Mouse (Mus musculus) hindbrain, postnatal 0 days (tissue): ENCODE data around the gene Eno2. TPM values are rescaled to one million over a fixed set of nuclear protein-coding genes. Genes with fewer than 3 reads are reported as not detected.
A peak's percentile ranks its signal among the peaks of the same experiment; 100 is the strongest.

Experiments used
- ATAC-seq: fragments of 200-750 bp; cut with Nextera tagmentation; 2 replicates; pipeline ENCODE4 v1.8.0; 2017; ENCODE audit warnings: mild to moderate bottlenecking, moderate TSS enrichment, moderate library complexity
- DNase-seq: peaks from one replicate; pipeline ENCODE4 v3.0.0-alpha.2; 2015; ENCODE audit warnings: low spot score
- H3K27ac ChIP-seq: fragments of 300-500 bp; sonication (generic); 2 replicates; pipeline ENCODE4 v1.5.1; 2014; ENCODE audit warnings: mild to moderate bottlenecking
- H3K27me3 ChIP-seq: fragments of 300-500 bp; sonication (generic); 2 replicates; pipeline ENCODE4 v1.6.1; 2014; ENCODE audit warnings: low read length, mixed read lengths; ENCODE audit not compliant: insufficient read depth
- H3K36me3 ChIP-seq: fragments of 300-500 bp; sonication (generic); 2 replicates; pipeline ENCODE4 v1.6.1; 2014; ENCODE audit warnings: low read length, mixed read lengths; ENCODE audit not compliant: insufficient read depth
- H3K4me1 ChIP-seq: fragments of 300-500 bp; sonication (generic); 2 replicates; pipeline ENCODE4 v1.6.1; 2014; ENCODE audit warnings: antibody characterized with exemption, low read length, mixed read lengths; ENCODE audit not compliant: insufficient read depth
- H3K4me2 ChIP-seq: fragments of 300-500 bp; sonication (generic); 2 replicates; pipeline ENCODE4 v1.6.1; 2014; ENCODE audit warnings: low read depth, mild to moderate bottlenecking, low read length, moderate library complexity, mixed read lengths
- H3K4me3 ChIP-seq: fragments of 300-500 bp; sonication (generic); 2 replicates; pipeline ENCODE4 v1.5.1; 2014; ENCODE audit warnings: low read length
- H3K9ac ChIP-seq: fragments of 300-500 bp; sonication (generic); replicated peaks from 2 replicates; pipeline ENCODE4 v1.6.1; 2014; ENCODE audit warnings: mild to moderate bottlenecking, low read length, moderate library complexity, mixed read lengths
- H3K9me3 ChIP-seq: fragments of 300-500 bp; sonication (generic); 2 replicates; pipeline ENCODE4 v1.6.1; 2016; ENCODE audit warnings: low read length, mixed read lengths
- CTCF ChIP-seq: IDR thresholded peaks from 2 replicates; pipeline ENCODE4 v1.5.1; 2016; ENCODE audit warnings: antibody characterized with exemption, control low read depth, low read depth
- WGBS: fragments of 180-500 bp; shearing (Covaris S2); extraction: QIAGEN DNeasy Blood & Tissue Kit; methylation state at CpG from one replicate; pipeline ENCODE4 v1.1.7; 2014; 5-methylcytosine and 5-hydroxymethylcytosine counted together
- polyA plus RNA-seq: library from polyadenylated mRNA; unstranded; fragments of >200 nt; fragmentation: Nextera tagmentation; extraction: Ambion mirVana; gene quantifications from 2 replicates; pipeline ENCODE4 v1.2.1, GENCODE M21; 2015
- total RNA-seq: library from RNA; depleted of rRNA; stranded (reverse); fragments of >200 nt; gene quantifications from 2 replicates; pipeline ENCODE4 v1.2.3, GENCODE M21; 2014

Gene Eno2
- total and polyA plus RNA-seq, 2 experiments from 2014 or later, result 213 to 357 TPM

DNA sequence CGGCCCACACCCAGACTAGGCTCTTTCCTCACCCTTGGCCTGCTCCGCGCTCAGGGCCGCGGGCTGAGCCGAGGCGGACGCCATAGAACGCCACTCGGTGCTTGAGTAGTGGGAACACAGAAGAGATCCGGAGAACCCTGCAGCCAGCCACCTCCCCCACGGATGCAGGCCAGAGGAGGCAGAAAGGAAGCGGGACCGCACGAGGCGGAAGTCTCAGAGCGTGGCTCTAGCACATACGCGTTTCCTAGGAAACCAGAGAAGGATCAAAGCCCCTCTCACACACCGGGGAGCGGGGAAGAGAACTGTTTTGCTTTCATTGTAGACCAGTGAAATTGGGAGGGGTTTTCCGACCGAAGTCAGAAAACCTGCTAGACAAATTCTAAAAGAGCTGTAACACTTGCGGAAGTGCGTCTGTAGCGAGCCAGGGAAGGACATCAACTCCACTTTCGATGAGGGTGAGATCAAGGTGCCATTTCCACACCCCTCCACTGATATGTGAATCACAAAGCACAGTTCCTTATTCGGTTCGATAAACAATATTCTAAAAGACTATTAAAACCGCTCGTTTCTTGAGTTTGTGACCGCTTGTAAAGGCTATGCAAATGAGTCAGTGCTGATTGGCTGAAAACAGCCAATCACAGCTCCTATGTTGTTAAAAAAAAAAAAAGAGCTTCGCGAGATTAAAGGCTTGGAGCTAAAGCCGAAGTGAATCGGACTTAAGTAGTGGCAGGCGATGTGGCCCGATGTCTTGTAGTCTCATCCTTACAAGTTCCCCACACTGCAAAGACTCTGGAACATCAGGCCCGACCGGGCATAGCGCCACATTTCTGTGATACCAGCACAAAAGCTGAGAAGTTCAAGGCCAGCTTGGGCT is 28.3 kb downstream of the Eno2 start, which contains the start of gene Grcc10:
Gene Grcc10, minus strand, starts transcription at position 487 of the 874 bp plus-strand sequence.
- H3K9ac ChIP-seq, result peak within 1 kb of the TSS; percentile 94
- no peaks in the 10 kb centered on the region for H3K9me3 ChIP-seq
- H3K4me1 ChIP-seq, result peaks cover 6% of the 10 kb centered on the region
- no peaks in the 10 kb centered on the region for H3K27me3 ChIP-seq
- peak within 1 kb of the TSS; percentile 100 for H3K27ac ChIP-seq
- TF ChIP-seq CTCF, result no peak
- H3K4me3 ChIP-seq, result peak within 1 kb of the TSS; percentile 64
- peak within 1 kb of the TSS; percentile 91 for H3K4me2 ChIP-seq
- DNase-seq, result peak; percentile 96
- under 1% methylated on average over 41 of the region's 41 CpGs for WGBS
- ATAC-seq, result peak; percentile 87
- H3K36me3 ChIP-seq, result peaks cover 10% of the 10 kb centered on the region; the same call in 1 of the 2 replicates

- DNase-seq, result peak; percentile 80
- under 1% methylated on average over 29 of the region's 29 CpGs for WGBS
- peak; percentile 19 for ATAC-seq
- Histone ChIP-seq H3K9me3 (no peaks in the 10 kb centered on the region), H3K9ac (peak overlapping the region; percentile 94), H3K36me3 (peaks cover 10% of the 10 kb centered on the region; the same call in 1 of the 2 replicates), H3K4me1 (peaks cover 5% of the 10 kb centered on the region), H3K27ac (peak overlapping the region; percentile 100), H3K4me2 (peak overlapping the region; percentile 91), H3K4me3 (peak overlapping the region; percentile 64), H3K27me3 (no peaks in the 10 kb centered on the region)
- TF ChIP-seq CTCF, result peak; percentile 70
Measured at GRCm38 (mm10) chr6:124740211-124740887, 29.1 kb downstream of the Eno2 start.

DNA sequence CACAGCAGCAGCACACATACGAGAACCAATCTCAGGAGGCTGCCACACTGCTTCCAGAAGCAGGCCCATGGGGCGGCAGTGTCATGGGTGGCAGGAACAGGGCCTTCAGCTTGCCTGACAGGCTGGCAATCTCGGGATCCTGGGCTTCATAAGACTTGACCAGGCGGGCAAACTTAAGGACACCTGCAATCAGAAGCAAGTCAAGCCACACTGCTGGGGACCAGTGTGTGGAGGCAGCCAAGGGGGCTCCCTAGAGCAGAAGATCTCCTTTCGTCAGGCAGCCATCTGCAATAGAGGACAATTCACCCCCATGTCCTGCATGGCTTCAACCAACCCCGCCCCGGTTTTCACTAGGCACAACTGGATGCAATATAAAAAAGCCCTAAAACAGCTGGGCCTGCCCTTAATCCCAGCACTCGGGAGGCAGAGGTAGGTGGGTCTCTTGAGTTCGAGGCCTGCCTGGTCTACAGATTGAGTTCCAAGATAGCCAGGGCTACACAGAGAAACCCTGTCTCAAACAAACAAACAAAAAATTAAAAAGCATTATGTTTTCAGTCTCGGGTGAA is 30.2 kb downstream of the Eno2 start:
- Histone ChIP-seq H3K36me3 (peaks cover 10% of the 10 kb centered on the region; the same call in 1 of the 2 replicates), H3K9ac (no peak overlapping the region), H3K27ac (no peak overlapping the region; the same call in 1 of the 2 replicates), H3K9me3 (no peaks in the 10 kb centered on the region), H3K4me1 (peaks cover 5% of the 10 kb centered on the region), H3K4me3 (no peak overlapping the region), H3K4me2 (no peak overlapping the region), H3K27me3 (no peaks in the 10 kb centered on the region)
- TF ChIP-seq CTCF, result no peak
- no peak for DNase-seq
- ATAC-seq, result no peak
- 83% methylated on average over 10 of the region's 10 CpGs for WGBS

GRCm38 (mm10) chr6:124738511-124739023 is 30.9 kb downstream of the Eno2 start, which contains the start of gene Ptpn6:
Ptpn6 (minus strand) TSS chr6:124738714.
- H3K9me3 ChIP-seq, result no peaks in the 10 kb centered on the region
- H3K4me1 ChIP-seq, result peaks cover 5% of the 10 kb centered on the region
- ATAC-seq, result no peak
- H3K27me3 ChIP-seq, result no peaks in the 10 kb centered on the region
- 41% methylated on average over 15 of the region's 15 CpGs for WGBS
- no peak within 1 kb of the TSS; the same call in 1 of the 2 replicates for H3K27ac ChIP-seq
- H3K4me3 ChIP-seq, result no peak within 1 kb of the TSS
- H3K9ac ChIP-seq, result no peak within 1 kb of the TSS
- H3K4me2 ChIP-seq, result no peak within 1 kb of the TSS
- peaks cover 9% of the 10 kb centered on the region; the same call in 1 of the 2 replicates for H3K36me3 ChIP-seq
- DNase-seq, result no peak
- no peak for TF ChIP-seq CTCF

GRCm38 (mm10) chr6:124737040-124737439 is 32.4 kb downstream of the Eno2 start:
- no peak for TF ChIP-seq CTCF
- H3K27ac ChIP-seq, result no peak overlapping the region
- H3K9me3 ChIP-seq, result no peaks in the 10 kb centered on the region
- H3K4me1 ChIP-seq, result peaks cover 5% of the 10 kb centered on the region
- WGBS, result 89% methylated on average over 11 of the region's 11 CpGs
- no peak overlapping the region for H3K4me3 ChIP-seq
- no peak for ATAC-seq
- DNase-seq, result no peak
- H3K9ac ChIP-seq, result no peak overlapping the region
- H3K4me2 ChIP-seq, result no peak overlapping the region
- H3K36me3 ChIP-seq, result no peaks in the 10 kb centered on the region
- H3K27me3 ChIP-seq, result no peaks in the 10 kb centered on the region

- no peaks in the 10 kb centered on the region for H3K27me3 ChIP-seq
- no peak overlapping the region for H3K4me3 ChIP-seq
- no peak overlapping the region for H3K27ac ChIP-seq
- 92% methylated on average over 3 of the region's 3 CpGs for WGBS
- no peaks in the 10 kb centered on the region; the same call in none of the 2 replicates for H3K4me1 ChIP-seq
- no peak for TF ChIP-seq CTCF
- H3K36me3 ChIP-seq, result no peaks in the 10 kb centered on the region
- H3K9me3 ChIP-seq, result no peaks in the 10 kb centered on the region
- DNase-seq (no peak), ATAC-seq (no peak)
- H3K4me2 ChIP-seq, result no peak overlapping the region
- H3K9ac ChIP-seq, result no peak overlapping the region
Measured at GRCm38 (mm10) chr6:124734417-124734816, 35.1 kb downstream of the Eno2 start.
